Mouse (Mus musculus): ENCODE measurements around the gene Cxcl9. TPM values are rescaled to one million over a fixed set of nuclear protein-coding genes. Genes with fewer than 3 reads are reported as not detected.

The Cxcl9 gene
- total RNA-seq (2021): 1.0 and 2.1 TPM in 2 replicates
- long read RNA-seq, experiment 1, partial matches to known transcripts: 0 of 1 reads
- long read RNA-seq, experiment 1, other reads (novel, unspliced or antisense): 0 of 1 reads
- long read RNA-seq, experiment 2, partial matches to known transcripts: 0 of 2 reads
- long read RNA-seq, experiment 2, other reads (novel, unspliced or antisense): 0 of 2 reads

DNA sequence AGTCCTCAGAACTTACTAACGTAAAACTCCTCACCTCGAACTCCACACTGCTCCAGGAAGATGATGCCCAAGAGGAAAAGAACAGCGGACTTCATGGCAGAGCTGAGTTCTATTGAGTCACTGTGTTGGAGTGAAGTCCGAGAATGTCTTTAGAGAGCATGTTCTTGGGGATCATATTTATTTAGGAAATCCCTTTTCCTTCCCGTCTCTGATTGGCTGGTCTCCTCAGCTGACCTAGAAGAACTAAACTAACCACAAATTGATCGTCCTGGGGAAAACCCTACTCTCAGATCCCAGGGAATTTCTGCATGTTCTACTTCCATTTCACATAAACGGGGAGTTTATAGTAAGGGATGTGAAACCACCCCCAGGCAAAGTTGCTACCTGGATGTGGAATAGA, at the start of gene Cxcl9:
Gene Cxcl9 (minus strand): TSS at position 151 of the 400 bp plus-strand sequence.
- no peak for DNase-seq

DNA sequence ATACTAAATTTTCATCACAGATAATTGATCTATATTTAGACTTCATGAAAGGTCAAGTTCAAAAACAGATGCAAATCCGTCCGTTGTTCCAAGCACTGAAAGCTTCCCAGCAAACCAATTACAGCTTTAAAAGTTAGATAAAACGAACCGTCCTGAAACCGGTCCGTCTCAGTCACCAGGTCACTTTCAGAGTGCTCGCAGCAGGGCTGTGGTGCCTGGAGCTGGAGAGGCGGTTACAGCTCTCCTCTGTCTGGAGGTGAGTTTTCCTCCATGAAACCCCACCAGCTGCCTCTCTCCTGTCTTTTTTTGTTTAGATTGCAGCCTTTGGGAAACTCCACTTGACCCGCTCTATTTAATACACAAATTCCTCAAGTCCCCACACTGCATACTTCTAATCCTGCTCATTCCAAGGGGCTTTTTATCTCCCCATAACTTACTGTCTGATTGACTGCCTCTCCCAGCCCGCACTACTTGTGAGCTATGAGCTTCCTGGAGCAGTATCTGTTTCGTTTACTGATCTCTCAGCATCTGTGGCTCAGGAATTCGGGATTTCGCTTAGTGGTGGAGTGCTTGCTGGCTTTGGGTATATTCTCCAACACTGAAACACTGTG, 49.0 kb upstream of the Cxcl9 start:
- peak; percentile 26 for DNase-seq

- peak; percentile 46 for DNase-seq
Observed at GRCm38 (mm10) chr5:92375368-92375767, 47.5 kb upstream of the Cxcl9 start.

GRCm38 (mm10) chr5:92374721-92375142, 46.9 kb upstream of the Cxcl9 start:
- DNase-seq: peak; percentile 73

- DNase-seq: no peak
Observed at GRCm38 (mm10) chr5:92372605-92373004, 44.7 kb upstream of the Cxcl9 start.

DNA sequence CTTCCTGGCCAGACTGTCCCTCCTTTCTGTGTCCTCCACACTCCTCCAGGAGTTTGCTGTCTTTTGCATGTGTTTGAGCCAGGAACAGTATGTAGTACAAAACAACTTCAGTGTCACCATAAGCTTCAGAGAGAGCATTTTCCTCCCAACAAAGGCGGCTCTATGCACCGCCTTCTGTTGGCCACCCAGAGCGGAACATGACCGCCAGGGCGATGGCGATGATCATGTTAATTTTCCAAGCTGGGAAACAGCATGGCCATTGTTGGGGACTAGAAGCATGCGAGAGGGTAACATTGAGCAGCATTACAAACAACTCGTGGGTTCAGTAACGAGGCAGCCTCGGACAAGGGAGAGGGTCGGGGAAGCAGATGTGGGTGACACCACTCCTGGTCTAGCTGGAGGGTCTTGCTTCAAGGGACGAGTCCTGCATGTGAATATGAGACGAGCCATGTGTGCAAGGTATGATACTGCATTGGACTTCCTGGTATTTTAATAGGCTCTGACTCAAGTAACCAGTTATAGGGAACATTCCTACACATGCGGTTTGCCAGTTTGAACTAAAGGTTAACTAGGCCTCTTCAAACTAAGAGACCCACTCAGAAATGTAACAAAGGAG, 43.6 kb upstream of the Cxcl9 start:
- no peak for DNase-seq

DNA sequence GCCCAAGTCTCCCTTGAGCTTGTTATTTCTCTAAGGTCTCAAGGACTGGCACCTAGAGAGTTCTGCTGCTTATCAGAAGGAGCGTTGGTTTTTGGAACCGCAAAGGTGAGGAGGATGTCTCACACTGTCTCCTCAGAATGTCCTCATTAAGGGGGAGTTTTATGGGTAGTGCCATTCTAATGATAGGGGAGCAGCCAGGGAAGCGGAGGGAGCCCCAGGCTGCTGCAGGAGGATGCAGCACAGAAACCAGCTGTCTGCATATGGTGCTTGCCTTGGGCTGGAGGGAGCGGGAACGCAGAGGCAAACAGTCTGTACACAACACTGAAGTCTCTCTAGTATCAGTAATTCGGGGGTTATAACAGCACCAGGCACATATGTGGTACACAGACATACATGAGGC, 43.0 kb upstream of the Cxcl9 start:
- DNase-seq: no peak

- DNase-seq: peak; percentile 34
Observed at GRCm38 (mm10) chr5:92370392-92370791, 42.5 kb upstream of the Cxcl9 start.

- DNase-seq: peak; percentile 76
Observed at GRCm38 (mm10) chr5:92369151-92369994, 41.5 kb upstream of the Cxcl9 start.

GRCm38 (mm10) chr5:92368392-92368791, 40.5 kb upstream of the Cxcl9 start:
- peak; percentile 29 for DNase-seq

DNA sequence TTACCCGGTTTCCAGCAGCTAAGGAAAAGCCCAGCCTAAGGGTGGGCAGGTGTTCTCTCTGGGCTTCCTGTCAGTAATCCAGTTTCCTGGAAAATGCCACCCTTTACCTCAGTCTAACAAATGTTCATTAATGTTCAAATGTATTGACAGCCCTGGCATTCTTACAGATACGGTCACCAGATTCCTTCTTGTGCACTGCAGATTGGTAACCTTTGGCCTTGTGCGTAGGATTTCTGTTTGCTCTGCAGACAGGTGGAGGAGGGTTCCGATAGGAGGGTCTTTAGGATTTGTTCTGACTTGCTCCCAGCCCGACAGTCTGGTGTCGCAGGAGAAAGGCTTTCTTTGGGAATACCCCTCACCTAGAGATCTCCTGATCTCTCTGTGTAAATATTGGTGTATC, 38.7 kb upstream of the Cxcl9 start:
- DNase-seq: no peak

DNA sequence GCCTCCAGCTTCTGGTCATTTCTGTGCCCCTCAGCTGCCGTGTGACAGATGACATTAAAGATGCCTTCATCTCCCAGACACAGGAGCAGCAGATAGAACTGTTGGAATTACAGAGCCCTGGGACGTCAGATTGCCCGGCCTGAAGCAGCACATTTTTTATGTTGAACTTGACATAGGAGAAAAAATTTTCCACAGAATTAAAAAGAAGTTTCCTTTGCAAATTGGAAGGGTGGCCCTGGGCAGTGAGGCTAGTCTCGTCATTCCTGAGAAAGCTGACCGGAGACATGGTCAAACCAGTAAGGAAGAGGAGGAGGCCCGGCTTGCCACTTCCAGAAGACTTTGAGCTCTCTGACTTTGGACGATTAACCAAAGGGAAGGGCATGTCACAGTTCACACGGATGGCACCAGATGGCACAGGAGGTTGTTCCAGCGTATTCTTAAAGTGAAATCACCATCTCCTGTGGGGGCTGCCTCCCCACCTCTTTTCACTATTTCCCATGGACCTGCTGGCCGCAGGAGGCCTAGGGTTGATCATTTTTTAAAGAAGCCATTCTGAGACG, 37.3 kb upstream of the Cxcl9 start:
- DNase-seq: no peak

- no peak for DNase-seq
Observed at GRCm38 (mm10) chr5:92364011-92364410, 36.1 kb upstream of the Cxcl9 start.

- no peak for DNase-seq
Observed at GRCm38 (mm10) chr5:92363179-92363578, 35.3 kb upstream of the Cxcl9 start.

DNA sequence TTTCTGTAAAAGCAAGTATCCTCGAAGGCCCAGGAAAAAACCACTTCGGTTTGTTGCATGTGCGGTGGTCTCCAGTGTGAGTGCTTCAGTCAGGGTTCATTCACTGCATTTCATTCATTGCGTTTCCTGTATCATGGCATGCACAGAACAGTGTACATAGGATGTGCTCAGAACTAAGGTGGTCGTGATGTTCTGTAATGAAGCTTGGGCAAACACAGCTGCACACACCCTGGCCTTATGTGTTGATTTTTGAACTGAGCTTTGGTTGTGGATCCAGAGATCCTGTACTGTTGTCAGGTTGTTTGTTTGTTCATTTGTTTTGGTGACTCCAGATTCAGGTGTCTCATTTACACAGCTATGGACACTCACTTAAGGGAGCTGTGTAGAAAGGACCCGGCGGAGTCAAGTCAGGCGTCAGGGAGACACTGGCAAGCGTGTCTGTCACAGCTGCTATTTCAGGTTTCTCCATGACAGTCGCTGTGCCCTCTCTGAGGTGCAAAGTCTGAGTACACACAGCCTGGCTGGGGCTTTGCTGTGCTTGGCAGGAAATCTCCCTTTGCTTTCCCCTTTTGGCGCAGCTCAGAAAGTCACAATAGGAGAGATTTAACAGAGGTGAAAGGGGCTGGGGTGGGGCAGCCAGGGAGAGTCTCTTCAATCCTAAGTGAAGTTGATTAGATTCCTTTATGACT, 31.0 kb upstream of the Cxcl9 start:
- peak; percentile 23 for DNase-seq

DNA sequence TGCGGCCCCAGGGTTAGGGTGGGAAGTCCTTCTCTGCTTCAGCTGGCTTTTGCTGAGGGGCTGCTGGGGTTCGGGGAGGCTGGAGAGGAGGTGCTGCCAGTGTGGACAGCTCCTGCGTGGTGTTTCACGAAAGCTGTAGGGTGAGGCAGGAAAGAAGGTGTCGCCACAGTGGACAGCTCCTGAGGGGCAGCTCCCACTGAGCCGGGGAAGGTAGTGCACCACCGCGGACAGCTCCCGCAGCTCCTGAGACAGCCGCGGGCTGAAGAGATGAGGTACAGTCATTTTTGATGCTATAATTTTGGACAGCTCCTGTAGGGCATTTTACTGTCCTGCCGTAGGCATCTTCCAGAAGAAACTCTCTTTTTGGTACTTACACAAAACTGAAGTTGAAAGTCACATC, 30.2 kb upstream of the Cxcl9 start:
- peak; percentile 79 for DNase-seq

GRCm38 (mm10) chr5:92353517-92353916, 25.6 kb upstream of the Cxcl9 start:
- peak; percentile 85 for DNase-seq

DNA sequence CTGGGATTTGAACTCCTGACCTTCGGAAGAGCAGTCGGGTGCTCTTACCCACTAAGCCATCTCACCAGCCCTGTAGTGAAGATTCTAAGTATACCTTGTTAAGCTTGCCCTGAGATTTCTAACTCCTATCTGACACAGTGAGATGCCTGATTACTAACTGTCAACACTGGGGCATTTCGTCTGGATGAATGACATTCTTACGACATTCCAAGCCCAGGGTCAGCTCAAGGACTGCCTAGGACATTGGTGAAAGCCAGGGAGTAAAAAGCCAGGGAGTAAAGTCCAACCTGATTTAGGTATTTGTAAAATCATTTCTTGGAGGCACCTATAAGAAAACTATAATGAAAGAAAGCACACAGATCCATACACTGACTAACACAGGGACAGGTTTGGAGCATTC, 24.8 kb upstream of the Cxcl9 start:
- peak; percentile 44 for DNase-seq

GRCm38 (mm10) chr5:92349731-92350130, 21.9 kb upstream of the Cxcl9 start:
- DNase-seq: no peak

DNA sequence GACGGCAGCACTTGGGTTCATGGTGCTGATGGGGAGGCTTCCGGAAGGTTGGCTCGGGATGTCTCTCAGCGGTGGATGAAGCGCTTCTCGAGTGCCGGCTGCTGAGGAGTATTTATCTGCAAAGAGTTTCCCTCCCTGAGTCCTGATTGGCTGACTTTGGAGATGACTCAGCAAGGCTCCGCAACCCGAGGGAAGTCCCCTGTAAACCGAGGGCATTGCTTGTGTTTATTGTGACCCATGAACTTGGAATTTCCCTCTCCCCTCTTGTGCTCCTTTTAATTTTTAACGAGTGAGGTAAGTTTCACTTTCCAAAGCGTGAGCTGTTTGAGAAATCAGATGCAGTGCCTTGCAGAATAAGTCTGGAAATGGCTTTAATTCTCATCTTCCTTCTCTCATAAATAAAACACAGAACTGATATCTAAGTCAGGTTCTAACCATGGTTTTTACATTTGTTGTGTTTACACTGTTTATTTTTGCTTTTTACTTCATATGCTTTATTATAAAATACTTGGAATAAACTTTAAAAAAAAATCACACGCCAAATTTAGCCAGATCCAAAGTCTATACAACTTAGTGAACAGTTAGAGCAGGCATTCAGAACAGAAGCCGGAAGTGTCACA, 21.0 kb upstream of the Cxcl9 start, which contains the start of gene Cxcl10:
Gene Cxcl10 (minus strand): TSS at position 96 of the 620 bp plus-strand sequence.
- DNase-seq: peak; percentile 78

- no peak for DNase-seq
Observed at GRCm38 (mm10) chr5:92345006-92345405, 17.1 kb upstream of the Cxcl9 start.
